Mouse (Mus musculus) inflammation-experienced regulatory T-cells, adult 6 months (primary cell): ENCODE results near the gene Ubl7. TPM values are rescaled to one million over a fixed set of nuclear protein-coding genes. Genes with fewer than 3 reads are reported as not detected.

ENCODE experiments used
- ATAC-seq: one replicate; pipeline ENCODE4 v1.8.0; 2017
- polyA plus RNA-seq, 3 experiments: library from polyadenylated mRNA; unstranded; fragments of 100-300 nt; shearing (Covaris generic); gene quantifications; one replicate each; pipeline ENCODE4 v1.2.1; 2017

The Ubl7 gene
- polyA plus RNA-seq, 3 experiments from 2014 or later = 113 to 167 (median 131) TPM

GRCm38 (mm10) chr9:57967237-57967960 lies 56.6 kb downstream of the Ubl7 start:
- ATAC-seq = no peak

GRCm38 (mm10) chr9:57968166-57968771 lies 57.5 kb downstream of the Ubl7 start:
- peak; percentile 36 for ATAC-seq

- no peak for ATAC-seq
Observed at GRCm38 (mm10) chr9:57968783-57969542, 58.2 kb downstream of the Ubl7 start.

- ATAC-seq = no peak
Observed at GRCm38 (mm10) chr9:57969736-57970495, 59.1 kb downstream of the Ubl7 start.

- no peak for ATAC-seq
Observed at GRCm38 (mm10) chr9:57971413-57971812, 60.6 kb downstream of the Ubl7 start.

- ATAC-seq = peak; percentile 60
Observed at GRCm38 (mm10) chr9:57972141-57972591, 61.4 kb downstream of the Ubl7 start.

- no peak for ATAC-seq
Observed at GRCm38 (mm10) chr9:57972776-57973439, 62.1 kb downstream of the Ubl7 start.

- no peak for ATAC-seq
Observed at GRCm38 (mm10) chr9:57973440-57974066, 62.8 kb downstream of the Ubl7 start.

- no peak for ATAC-seq
Observed at GRCm38 (mm10) chr9:57974221-57974620, 63.4 kb downstream of the Ubl7 start.

- ATAC-seq = no peak
Observed at GRCm38 (mm10) chr9:57975200-57975821, 64.5 kb downstream of the Ubl7 start.

GRCm38 (mm10) chr9:57978025-57978424 lies 67.2 kb downstream of the Ubl7 start:
- ATAC-seq = no peak

- no peak for ATAC-seq
Observed at GRCm38 (mm10) chr9:57978858-57979257, 68.1 kb downstream of the Ubl7 start.

Other genes with a start within 250 kb of the Ubl7 start
- not detected for gene Cyp1a2, start 227.3 kb upstream of the Ubl7 start, polyA plus RNA-seq
- under 1 TPM in 2 of 3 experiments, not detected in 1; 0.21 TPM for gene Cyp1a1, start 223.1 kb upstream of the Ubl7 start, polyA plus RNA-seq
- gene Edc3, start 202.4 kb upstream of the Ubl7 start, polyA plus RNA-seq = 10 to 100 TPM; 22.7 to 32.1 (median 29.1) TPM
- 100 to 1,000 TPM in 1 of 3 experiments, 10 to 100 TPM in 2; 75.8 to 110 (median 88.0) TPM for gene Clk3, start 145.1 kb upstream of the Ubl7 start, polyA plus RNA-seq
- gene Arid3b, start 74.2 kb upstream of the Ubl7 start, polyA plus RNA-seq = 10 to 100 TPM; 12.8 to 26.9 (median 20.9) TPM
- 1 to 10 TPM in 1 of 3 experiments, not detected in 2; 1.8 TPM for gene Sema7a, start 29.1 kb downstream of the Ubl7 start, polyA plus RNA-seq
- under 1 TPM in 1 of 3 experiments, not detected in 2; 0.12 TPM for gene Cyp11a1, start 95.4 kb downstream of the Ubl7 start, polyA plus RNA-seq
- gene Stra6, start 152.8 kb downstream of the Ubl7 start, polyA plus RNA-seq = 1 to 10 TPM in 2 of 3 experiments, not detected in 1; 4.0 to 5.3 TPM
- not detected for gene Ccdc33, start 207.8 kb downstream of the Ubl7 start, polyA plus RNA-seq